12 mouse cellular contexts compared by ENCODE assay signal in genomic region chr11:96644969-96645368, GRCm38 (mm10).
DNase-seq lines count a peak whose midpoint lies in the region; ATAC-seq and TF ChIP-seq lines count a peak whose summit lies in the region.
"Had no signal": no experiment of that assay in that cellular context is flagged by ENCODE, and none has a peak within 500 bp of the region (broad histone marks: within the 10 kb centered on the region; RNA-seq: fewer than 3 reads in every experiment).

No protein-coding gene starts in this region.

- H3K27ac ChIP-seq in lung, embryonic 15.5 days, result 0 out of 2 replicates have a peak overlapping the region, but pooled peaks have one; percentile 8
- H3K27ac ChIP-seq in kidney, embryonic 16.5 days (ENCODE audit: low read length), result peak overlapping the region; percentile 68
- peak overlapping the region; percentile 21; the same call in 1 of the 2 replicates for H3K27ac ChIP-seq in stomach, embryonic 15.5 days
- no peak overlapping the region for H3K27ac ChIP-seq in midbrain, embryonic 10.5 days (replicated peaks)

- H3K9me3 ChIP-seq in lung, embryonic 15.5 days, result no peaks in the 10 kb centered on the region
- no peaks in the 10 kb centered on the region for H3K9me3 ChIP-seq in kidney, embryonic 16.5 days (ENCODE audit: low read length)
- H3K9me3 ChIP-seq in stomach, embryonic 15.5 days, result no peaks in the 10 kb centered on the region
- H3K9me3 ChIP-seq in midbrain, embryonic 10.5 days (replicated peaks), result no peaks in the 10 kb centered on the region
- H3K9me3 ChIP-seq: G1E had no signal

- TF ChIP-seq CTCF in lung, adult 2 months (IDR thresholded peaks at IDR 0.05; ENCODE audit: insufficient read depth, low read length), result no peak

- TF ChIP-seq POLR2A in lung, adult 2 months (IDR thresholded peaks at IDR 0.05; ENCODE audit: borderline replicate concordance, extremely low read depth, low read depth, low read length), result no peak

- peak; percentile 24 for DNase-seq in adrenal gland, adult 2 months
- no peak for DNase-seq in adrenal gland, adult 18-20 months (ENCODE audit: low spot score in 2 of 2)
- no peak for DNase-seq in lung, adult 2 months
- DNase-seq in midbrain, embryonic 10.5 days (ENCODE audit: low spot score), result no peak
- DNase-seq in layer of hippocampus, adult 9-10 months (ENCODE audit: low spot score), result no peak
- DNase-seq: cerebellum, adult 9-11 months; thymus, postnatal 4 days had no signal

- no peak overlapping the region for H3K4me2 ChIP-seq in lung, embryonic 15.5 days
- H3K4me2 ChIP-seq in kidney, embryonic 16.5 days (replicated peaks; ENCODE audit: low read depth, low read length), result no peak overlapping the region
- H3K4me2 ChIP-seq in stomach, embryonic 15.5 days, result no peak overlapping the region

- H3K4me1 ChIP-seq in lung, embryonic 15.5 days, result peaks cover 22% of the 10 kb centered on the region; the same call in 1 of the 2 replicates
- no peaks in the 10 kb centered on the region for H3K4me1 ChIP-seq in lung, adult 2 months (ENCODE audit: control insufficient read depth, insufficient read depth, low read length)
- H3K4me1 ChIP-seq in kidney, embryonic 16.5 days (ENCODE audit: insufficient read depth, low read length), result peaks cover 45% of the 10 kb centered on the region
- 0 out of 2 replicates have a peak, but pooled peaks cover 10% of the 10 kb centered on the region for H3K4me1 ChIP-seq in stomach, embryonic 15.5 days
- peaks cover 23% of the 10 kb centered on the region for H3K4me1 ChIP-seq in midbrain, embryonic 10.5 days

- no peak overlapping the region for H3K4me3 ChIP-seq in lung, embryonic 15.5 days
- no peak overlapping the region for H3K4me3 ChIP-seq in lung, adult 2 months (replicated peaks; ENCODE audit: extremely low read depth, low read depth, low read length)
- H3K4me3 ChIP-seq in kidney, embryonic 16.5 days (ENCODE audit: low read length), result no peak overlapping the region
- H3K4me3 ChIP-seq in stomach, embryonic 15.5 days (replicated peaks), result no peak overlapping the region
- no peak overlapping the region for H3K4me3 ChIP-seq in midbrain, embryonic 10.5 days
- H3K4me3 ChIP-seq: myocyte had no signal

- H3K9ac ChIP-seq in lung, embryonic 15.5 days, result no peak overlapping the region
- 0 out of 2 replicates have a peak overlapping the region, but pooled peaks have one; percentile 36 for H3K9ac ChIP-seq in kidney, embryonic 16.5 days (replicated peaks; ENCODE audit: low read length)
- H3K9ac ChIP-seq in stomach, embryonic 15.5 days, result no peak overlapping the region

- WGBS in lung, embryonic 15.5 days, result 57% methylated on average over 7 of the region's 7 CpGs
- 62% methylated on average over 7 of the region's 7 CpGs for WGBS in lung, adult 2 months
- WGBS in kidney, embryonic 16.5 days, result 24% methylated on average over 7 of the region's 7 CpGs
- 65% methylated on average over 7 of the region's 7 CpGs for WGBS in stomach, embryonic 15.5 days
- WGBS in midbrain, embryonic 10.5 days, result 80% methylated on average over 7 of the region's 7 CpGs

- ATAC-seq in lung, embryonic 15.5 days (ENCODE audit: borderline replicate concordance, extremely low read depth, low FRiP score, low TSS enrichment), result no peak
- no peak for ATAC-seq in kidney, embryonic 16.5 days (ENCODE audit: low FRiP score, low TSS enrichment)
- no peak for ATAC-seq in stomach, embryonic 15.5 days (ENCODE audit: insufficient read depth, low FRiP score, low read depth)

- no peaks in the 10 kb centered on the region for H3K27me3 ChIP-seq in lung, embryonic 15.5 days
- H3K27me3 ChIP-seq in kidney, embryonic 16.5 days (ENCODE audit: insufficient read depth, low read length), result no peaks in the 10 kb centered on the region
- no peaks in the 10 kb centered on the region for H3K27me3 ChIP-seq in stomach, embryonic 15.5 days (replicated peaks)
- H3K27me3 ChIP-seq in midbrain, embryonic 10.5 days (ENCODE audit: low read depth, poor library complexity, severe bottlenecking), result no peaks in the 10 kb centered on the region

- no peaks in the 10 kb centered on the region for H3K36me3 ChIP-seq in lung, embryonic 15.5 days
- H3K36me3 ChIP-seq in kidney, embryonic 16.5 days (ENCODE audit: insufficient read depth, low read length), result no peaks in the 10 kb centered on the region
- H3K36me3 ChIP-seq in stomach, embryonic 15.5 days, result no peaks in the 10 kb centered on the region
- H3K36me3 ChIP-seq in midbrain, embryonic 10.5 days, result no peaks in the 10 kb centered on the region
- H3K36me3 ChIP-seq: G1E had no signal
